Mouse (Mus musculus): ENCODE data around the gene Zpr1. TPM values are rescaled to one million over a fixed set of nuclear protein-coding genes. Genes with fewer than 3 reads are reported as not detected.

The Zpr1 gene
- polyA plus RNA-seq, 1 experiment from 2014 or later, result 39.5 TPM

GRCm38 (mm10) chr9:46238850-46239249 is 34.0 kb upstream of the Zpr1 start:
- H3K27me3 ChIP-seq, result no peaks in the 10 kb centered on the region
- peaks cover 14% of the 10 kb centered on the region for H3K4me1 ChIP-seq (replicated peaks)
- ATAC-seq (ENCODE audit: low read depth) (no peak), DNase-seq (no peak)
- no peak overlapping the region for H3K4me3 ChIP-seq (replicated peaks)
- no peak overlapping the region for H3K27ac ChIP-seq
- no peaks in the 10 kb centered on the region for H3K36me3 ChIP-seq
- H3K9me3 ChIP-seq (replicated peaks), result no peaks in the 10 kb centered on the region
- H3K4me2 ChIP-seq, result no peak overlapping the region
- H3K9ac ChIP-seq, result no peak overlapping the region
- 54% methylated on average over 7 of the region's 7 CpGs for WGBS (ENCODE audit: insufficient replicate concordance)

GRCm38 (mm10) chr9:46240526-46241153 is 32.2 kb upstream of the Zpr1 start, which contains the start of gene Apoa4:
TSS of gene Apoa4 (plus strand) at chr9:46240696.
- no peaks in the 10 kb centered on the region for H3K36me3 ChIP-seq
- 51% methylated on average over 7 of the region's 7 CpGs for WGBS (ENCODE audit: insufficient replicate concordance)
- H3K9ac ChIP-seq, result no peak within 1 kb of the TSS

GRCm38 (mm10) chr9:46241818-46242217 is 31.0 kb upstream of the Zpr1 start:
- H3K4me3 ChIP-seq (replicated peaks), result no peak overlapping the region
- no peak for DNase-seq
- H3K9me3 ChIP-seq (replicated peaks), result no peaks in the 10 kb centered on the region
- no peaks in the 10 kb centered on the region for H3K36me3 ChIP-seq
- ATAC-seq (ENCODE audit: low read depth), result no peak
- H3K4me1 ChIP-seq (replicated peaks), result no peaks in the 10 kb centered on the region
- no peaks in the 10 kb centered on the region for H3K27me3 ChIP-seq
- H3K4me2 ChIP-seq, result no peak overlapping the region
- 44% methylated on average over 2 of the region's 2 CpGs for WGBS (ENCODE audit: insufficient replicate concordance)
- no peak overlapping the region for H3K27ac ChIP-seq
- no peak overlapping the region for H3K9ac ChIP-seq

More at GRCm38 (mm10) chr9:46240526-46241153, 32.2 kb upstream of the Zpr1 start, which contains the start of gene Apoa4:
- no peak within 1 kb of the TSS for H3K4me3 ChIP-seq (replicated peaks)
- DNase-seq (no peak), ATAC-seq (ENCODE audit: low read depth) (no peak)
- no peaks in the 10 kb centered on the region for H3K9me3 ChIP-seq (replicated peaks)
- no peak within 1 kb of the TSS for H3K27ac ChIP-seq
- peaks cover 7% of the 10 kb centered on the region for H3K4me1 ChIP-seq (replicated peaks)
- H3K27me3 ChIP-seq, result no peaks in the 10 kb centered on the region
- no peak within 1 kb of the TSS for H3K4me2 ChIP-seq

- no peak overlapping the region for H3K4me2 ChIP-seq
- 61% methylated on average over 4 of the region's 4 CpGs for WGBS (ENCODE audit: insufficient replicate concordance)
- H3K4me1 ChIP-seq (replicated peaks), result no peaks in the 10 kb centered on the region
- no peak overlapping the region for H3K9ac ChIP-seq
- H3K27me3 ChIP-seq, result no peaks in the 10 kb centered on the region
- DNase-seq (no peak), ATAC-seq (ENCODE audit: low read depth) (no peak)
- no peak overlapping the region for H3K27ac ChIP-seq
- no peak overlapping the region for H3K4me3 ChIP-seq (replicated peaks)
- H3K9me3 ChIP-seq (replicated peaks), result no peaks in the 10 kb centered on the region
- no peaks in the 10 kb centered on the region for H3K36me3 ChIP-seq
Observed at GRCm38 (mm10) chr9:46243122-46243521, 29.7 kb upstream of the Zpr1 start.

- DNase-seq (no peak), ATAC-seq (ENCODE audit: low read depth) (no peak)
- H3K9ac ChIP-seq, result no peak overlapping the region
- H3K27ac ChIP-seq, result no peak overlapping the region
- no peak overlapping the region for H3K4me3 ChIP-seq (replicated peaks)
- no peaks in the 10 kb centered on the region for H3K27me3 ChIP-seq
- H3K9me3 ChIP-seq (replicated peaks), result no peaks in the 10 kb centered on the region
- 52% methylated on average over 8 of the region's 8 CpGs for WGBS (ENCODE audit: insufficient replicate concordance)
- H3K36me3 ChIP-seq, result no peaks in the 10 kb centered on the region
- H3K4me2 ChIP-seq, result no peak overlapping the region
- H3K4me1 ChIP-seq (replicated peaks), result no peaks in the 10 kb centered on the region
Observed at GRCm38 (mm10) chr9:46243584-46243983, 29.3 kb upstream of the Zpr1 start.

GRCm38 (mm10) chr9:46246752-46247324 is 26.0 kb upstream of the Zpr1 start:
- no peak overlapping the region for H3K9ac ChIP-seq
- no peaks in the 10 kb centered on the region for H3K36me3 ChIP-seq
- H3K4me3 ChIP-seq (replicated peaks), result no peak overlapping the region
- no peak for ATAC-seq (ENCODE audit: low read depth)
- no peak overlapping the region for H3K27ac ChIP-seq
- no peaks in the 10 kb centered on the region for H3K27me3 ChIP-seq
- H3K4me2 ChIP-seq, result no peak overlapping the region
- WGBS (ENCODE audit: insufficient replicate concordance), result 25% methylated on average over 11 of the region's 11 CpGs
- no peaks in the 10 kb centered on the region for H3K9me3 ChIP-seq (replicated peaks)
- H3K4me1 ChIP-seq (replicated peaks), result no peaks in the 10 kb centered on the region
- no peak for DNase-seq

GRCm38 (mm10) chr9:46256177-46256576 is 16.7 kb upstream of the Zpr1 start:
- no peak for DNase-seq
- 70% methylated on average over 7 of the region's 7 CpGs for WGBS (ENCODE audit: insufficient replicate concordance)
- Histone ChIP-seq H3K27ac (no peak overlapping the region), H3K4me1 (replicated peaks) (0 out of 2 replicates have a peak, but pooled peaks cover 4% of the 10 kb centered on the region), H3K27me3 (no peaks in the 10 kb centered on the region; the same call in 1 of the 2 replicates), H3K36me3 (no peaks in the 10 kb centered on the region), H3K9me3 (replicated peaks) (no peaks in the 10 kb centered on the region), H3K9ac (no peak overlapping the region), H3K4me3 (replicated peaks) (no peak overlapping the region), H3K4me2 (no peak overlapping the region)
- ATAC-seq (ENCODE audit: low read depth), result no peak

GRCm38 (mm10) chr9:46256658-46257385 is 16.0 kb upstream of the Zpr1 start:
- no peak for ATAC-seq (ENCODE audit: low read depth)
- no peak for DNase-seq
- Histone ChIP-seq H3K4me1 (replicated peaks) (0 out of 2 replicates have a peak, but pooled peaks cover 4% of the 10 kb centered on the region), H3K4me3 (replicated peaks) (no peak overlapping the region), H3K27ac (no peak overlapping the region), H3K4me2 (no peak overlapping the region), H3K27me3 (no peaks in the 10 kb centered on the region; the same call in 1 of the 2 replicates), H3K9me3 (replicated peaks) (no peaks in the 10 kb centered on the region), H3K9ac (no peak overlapping the region), H3K36me3 (no peaks in the 10 kb centered on the region)
- 64% methylated on average over 10 of the region's 10 CpGs for WGBS (ENCODE audit: insufficient replicate concordance)

GRCm38 (mm10) chr9:46257546-46257945 is 15.3 kb upstream of the Zpr1 start:
- H3K4me1 ChIP-seq (replicated peaks), result 0 out of 2 replicates have a peak, but pooled peaks cover 4% of the 10 kb centered on the region
- no peak for DNase-seq
- H3K27me3 ChIP-seq, result no peaks in the 10 kb centered on the region; the same call in 1 of the 2 replicates
- no peak overlapping the region for H3K27ac ChIP-seq
- H3K4me2 ChIP-seq, result no peak overlapping the region
- no peak overlapping the region for H3K9ac ChIP-seq
- ATAC-seq (ENCODE audit: low read depth), result no peak
- no peak overlapping the region for H3K4me3 ChIP-seq (replicated peaks)
- 54% methylated on average over 3 of the region's 3 CpGs for WGBS (ENCODE audit: insufficient replicate concordance)
- H3K9me3 ChIP-seq (replicated peaks), result no peaks in the 10 kb centered on the region
- H3K36me3 ChIP-seq, result no peaks in the 10 kb centered on the region

- DNase-seq (no peak), ATAC-seq (ENCODE audit: low read depth) (no peak)
- Histone ChIP-seq H3K36me3 (no peaks in the 10 kb centered on the region), H3K4me2 (no peak overlapping the region), H3K4me3 (replicated peaks) (no peak overlapping the region), H3K9me3 (replicated peaks) (no peaks in the 10 kb centered on the region), H3K27me3 (no peaks in the 10 kb centered on the region), H3K27ac (no peak overlapping the region), H3K9ac (no peak overlapping the region), H3K4me1 (replicated peaks) (0 out of 2 replicates have a peak, but pooled peaks cover 4% of the 10 kb centered on the region)
- WGBS (ENCODE audit: insufficient replicate concordance), result 73% methylated on average over 6 of the region's 6 CpGs
Observed at GRCm38 (mm10) chr9:46259111-46259510, 13.8 kb upstream of the Zpr1 start.

GRCm38 (mm10) chr9:46261131-46261530 is 11.7 kb upstream of the Zpr1 start:
- WGBS (ENCODE audit: insufficient replicate concordance), result 64% methylated on average over 7 of the region's 7 CpGs
- Histone ChIP-seq H3K4me2 (no peak overlapping the region), H3K36me3 (no peaks in the 10 kb centered on the region), H3K4me1 (replicated peaks) (0 out of 2 replicates have a peak, but pooled peaks cover 4% of the 10 kb centered on the region), H3K4me3 (replicated peaks) (no peak overlapping the region), H3K9ac (no peak overlapping the region), H3K27ac (no peak overlapping the region), H3K27me3 (no peaks in the 10 kb centered on the region), H3K9me3 (replicated peaks) (no peaks in the 10 kb centered on the region)
- DNase-seq (no peak), ATAC-seq (ENCODE audit: low read depth) (no peak)
